In genomic region chr11:69028805-69029204, GRCm38 (mm10) we compare ENCODE assay signal across 17 mouse cellular contexts. TPM values are rescaled to one million over a fixed set of nuclear protein-coding genes. Genes with fewer than 3 reads are reported as not detected.
DNase-seq lines count a peak whose midpoint lies in the region; ATAC-seq and TF ChIP-seq lines count a peak whose summit lies in the region.
"Had no signal": no experiment of that assay in that cellular context is flagged by ENCODE, and none has a peak within 500 bp of the region (broad histone marks: within the 10 kb centered on the region; RNA-seq: fewer than 3 reads in every experiment).

No protein-coding gene starts in this region.

- H3K9me3 ChIP-seq in forebrain, embryonic 13.5 days (replicated peaks): no peaks in the 10 kb centered on the region
- H3K9me3 ChIP-seq: forebrain, embryonic 15.5 days; heart, embryonic 13.5 days had no signal

- WGBS in forebrain, embryonic 13.5 days: 66% methylated on average over 2 of the region's 2 CpGs

- no peaks in the 10 kb centered on the region for H3K4me1 ChIP-seq in forebrain, embryonic 13.5 days
- H3K4me1 ChIP-seq: forebrain, embryonic 15.5 days; heart, embryonic 13.5 days had no signal

- no peak overlapping the region for H3K4me2 ChIP-seq in forebrain, embryonic 13.5 days
- H3K4me2 ChIP-seq: forebrain, embryonic 15.5 days; heart, embryonic 13.5 days had no signal

- no peak overlapping the region for H3K27ac ChIP-seq in layer of hippocampus, adult 2 months
- no peak overlapping the region for H3K27ac ChIP-seq in forebrain, embryonic 13.5 days
- H3K27ac ChIP-seq: forebrain, embryonic 15.5 days; heart, embryonic 13.5 days had no signal

- TF ChIP-seq CTCF in layer of hippocampus, adult 2 months (conservative IDR thresholded peaks at IDR 0.05): peak; percentile 62

- DNase-seq in CD4-positive, CD25-positive, alpha-beta regulatory T cell, adult 2 months (ENCODE audit: low read depth, low spot score): peak; percentile 33
- no peak for DNase-seq in layer of hippocampus, adult 2 months (ENCODE audit: low spot score in 2 of 2)
- no peak for DNase-seq in layer of hippocampus, postnatal 36 days
- peak; percentile 73 for DNase-seq in WW6 (ENCODE audit: low read depth, low spot score)
- no peak for DNase-seq in left cerebral cortex, postnatal 25 days (ENCODE audit: low spot score in 2 of 2)
- DNase-seq: adrenal gland, postnatal 10 days; cerebellum, adult 8-10 months; layer of hippocampus, adult 9-11 months; lung, adult 2 months; thymus, adult 2 months had no signal

- intact Hi-C loops in left cerebral cortex, postnatal 25 days (cut with DNase I): no loop called here

- H3K4me3 ChIP-seq in layer of hippocampus, adult 2 months: no peak overlapping the region
- H3K4me3 ChIP-seq in forebrain, embryonic 13.5 days: no peak overlapping the region
- H3K4me3 ChIP-seq: forebrain, embryonic 15.5 days; heart, embryonic 13.5 days had no signal

- no peak overlapping the region for H3K9ac ChIP-seq in forebrain, embryonic 13.5 days
- H3K9ac ChIP-seq: forebrain, embryonic 15.5 days; heart, embryonic 13.5 days had no signal

- ATAC-seq in CD4-positive, CD25-positive, alpha-beta regulatory T cell, adult 4 months: no peak
- peak; percentile 86 for ATAC-seq in megakaryocyte-erythroid progenitor cell, adult 5-6 weeks (replicated peaks; ENCODE audit: low FRiP score, low TSS enrichment, poor library complexity, severe bottlenecking)
- ATAC-seq in forebrain, embryonic 13.5 days: no peak
- ATAC-seq: forebrain, embryonic 15.5 days; intestine, embryonic 16.5 days; midbrain, embryonic 16.5 days had no signal

- H3K36me3 ChIP-seq in forebrain, embryonic 13.5 days (ENCODE audit: poor library complexity, severe bottlenecking): peaks cover 98% of the 10 kb centered on the region

- no peaks in the 10 kb centered on the region for H3K27me3 ChIP-seq in forebrain, embryonic 13.5 days
- H3K27me3 ChIP-seq: forebrain, embryonic 15.5 days; heart, embryonic 13.5 days had no signal

RNA-seq across cellular contexts. Expression of gene Ctc1, which starts 13.1 kb away (rescaled TPM):
- polyA plus RNA-seq in CD4-positive, CD25-positive, alpha-beta regulatory T cell, adult 4 months (2017; shearing (Covaris generic)): 10 to 100 TPM; 12.5 to 13.5 TPM
- 10 to 100 TPM; 40.3 to 43.1 TPM for total RNA-seq in layer of hippocampus, adult 2 months (2021)
- 10 to 100 TPM; 31.8 to 32.3 TPM for total RNA-seq in layer of hippocampus, postnatal 36 days (2021)
- 40.4 and 46.7 TPM in 2 replicates for total RNA-seq in megakaryocyte-erythroid progenitor cell, adult 5-6 weeks (2014; fragmentation: Nextera tagmentation)
- 9.6 and 20.4 TPM in 2 replicates for total RNA-seq in megakaryocyte-erythroid progenitor cell, adult 5-6 weeks (2017)
- 10 to 100 TPM; 35.1 to 35.8 TPM for total RNA-seq in left cerebral cortex, postnatal 25 days (2021)
- 55.6 and 67.4 TPM in 2 replicates for polyA plus RNA-seq in forebrain, embryonic 13.5 days (2015; fragmentation: Nextera tagmentation; extraction: Ambion mirVana)

RNA-seq across cellular contexts. Expression of gene Aurkb, which starts 16.6 kb away (rescaled TPM):
- polyA plus RNA-seq in CD4-positive, CD25-positive, alpha-beta regulatory T cell, adult 4 months (2017; shearing (Covaris generic)): 10 to 100 TPM in 1 of 2 experiments, 1 to 10 TPM in 1; 9.0 to 17.8 TPM
- total RNA-seq in layer of hippocampus, adult 2 months (2021): under 1 TPM; 0.54 to 0.79 TPM
- 1 to 10 TPM; 1.0 to 1.1 TPM for total RNA-seq in layer of hippocampus, postnatal 36 days (2021)
- 118 and 122 TPM in 2 replicates for total RNA-seq in megakaryocyte-erythroid progenitor cell, adult 5-6 weeks (2014; fragmentation: Nextera tagmentation)
- total RNA-seq in megakaryocyte-erythroid progenitor cell, adult 5-6 weeks (2017): 60.0 and 75.0 TPM in 2 replicates
- under 1 TPM; 0.73 to 0.99 TPM for total RNA-seq in left cerebral cortex, postnatal 25 days (2021)
- polyA plus RNA-seq in forebrain, embryonic 13.5 days (2015; fragmentation: Nextera tagmentation; extraction: Ambion mirVana): 143 and 149 TPM in 2 replicates

RNA-seq across cellular contexts. Expression of gene Pfas, which starts 20.5 kb away (rescaled TPM):
- polyA plus RNA-seq in CD4-positive, CD25-positive, alpha-beta regulatory T cell, adult 4 months (2017; shearing (Covaris generic)): 10 to 100 TPM; 20.2 to 33.9 TPM
- 10 to 100 TPM; 27.5 to 27.8 TPM for total RNA-seq in layer of hippocampus, adult 2 months (2021)
- total RNA-seq in layer of hippocampus, postnatal 36 days (2021): 10 to 100 TPM; 22.8 to 28.9 TPM
- 101 and 128 TPM in 2 replicates for total RNA-seq in megakaryocyte-erythroid progenitor cell, adult 5-6 weeks (2014; fragmentation: Nextera tagmentation)
- 53.9 and 77.9 TPM in 2 replicates for total RNA-seq in megakaryocyte-erythroid progenitor cell, adult 5-6 weeks (2017)
- total RNA-seq in left cerebral cortex, postnatal 25 days (2021): 10 to 100 TPM; 17.3 to 18.9 TPM
- polyA plus RNA-seq in forebrain, embryonic 13.5 days (2015; fragmentation: Nextera tagmentation; extraction: Ambion mirVana): 34.9 and 37.7 TPM in 2 replicates

RNA-seq across cellular contexts. Expression of gene Borcs6, which starts 30.7 kb away (rescaled TPM):
- 1 to 10 TPM; 1.0 to 1.4 TPM for polyA plus RNA-seq in CD4-positive, CD25-positive, alpha-beta regulatory T cell, adult 4 months (2017; shearing (Covaris generic))
- total RNA-seq in layer of hippocampus, adult 2 months (2021): 10 to 100 TPM; 26.6 to 30.8 TPM
- total RNA-seq in layer of hippocampus, postnatal 36 days (2021): 10 to 100 TPM; 27.8 to 30.4 TPM
- 0.46 and 7.0 TPM in 2 replicates for total RNA-seq in megakaryocyte-erythroid progenitor cell, adult 5-6 weeks (2014; fragmentation: Nextera tagmentation)
- total RNA-seq in megakaryocyte-erythroid progenitor cell, adult 5-6 weeks (2017): 3.5 TPM in 2 replicates
- 10 to 100 TPM; 29.1 to 29.5 TPM for total RNA-seq in left cerebral cortex, postnatal 25 days (2021)
- polyA plus RNA-seq in forebrain, embryonic 13.5 days (2015; fragmentation: Nextera tagmentation; extraction: Ambion mirVana): 6.6 and 7.9 TPM in 2 replicates

RNA-seq across cellular contexts. Expression of gene Tmem107, which starts 41.8 kb away (rescaled TPM):
- 1 to 10 TPM; 2.4 to 4.2 TPM for polyA plus RNA-seq in CD4-positive, CD25-positive, alpha-beta regulatory T cell, adult 4 months (2017; shearing (Covaris generic))
- 10 to 100 TPM; 20.3 to 21.6 TPM for total RNA-seq in layer of hippocampus, adult 2 months (2021)
- 10 to 100 TPM; 20.8 to 24.0 TPM for total RNA-seq in layer of hippocampus, postnatal 36 days (2021)
- 33.8 and 51.0 TPM in 2 replicates for total RNA-seq in megakaryocyte-erythroid progenitor cell, adult 5-6 weeks (2014; fragmentation: Nextera tagmentation)
- 16.2 and 33.4 TPM in 2 replicates for total RNA-seq in megakaryocyte-erythroid progenitor cell, adult 5-6 weeks (2017)
- 10 to 100 TPM; 16.9 to 18.2 TPM for total RNA-seq in left cerebral cortex, postnatal 25 days (2021)
- 55.1 and 57.2 TPM in 2 replicates for polyA plus RNA-seq in forebrain, embryonic 13.5 days (2015; fragmentation: Nextera tagmentation; extraction: Ambion mirVana)

Comparison
In these comparisons a context has a peak if more than half of its experiments do, and no peak if none do; other contexts are left out.
1. DNase-seq: peak in CD4-positive, CD25-positive, alpha-beta regulatory T cell, adult 2 months (single experiment) and WW6 (single experiment); none in layer of hippocampus, adult 2 months (0 of 2), layer of hippocampus, postnatal 36 days (0 of 2) and left cerebral cortex, postnatal 25 days (0 of 2).
2. RNA of gene Aurkb, which starts 16.6 kb away (total RNA-seq): 60.0 to 122 TPM in megakaryocyte-erythroid progenitor cell, adult 5-6 weeks; 1.0 to 1.1 TPM in layer of hippocampus, postnatal 36 days, 0.73 to 0.99 TPM in left cerebral cortex, postnatal 25 days and 0.54 to 0.79 TPM in layer of hippocampus, adult 2 months; every median in the first group is over 10 times any median in the second.